Mouse (Mus musculus) CH12.LX (cell line): ENCODE measurements around the gene Scfd2.

Source experiments
- CTCF ChIP-seq, 2 experiments: IDR thresholded peaks in 1 of 2; conservative IDR thresholded peaks in 1 of 2; 2 replicates each; pipeline ENCODE4 v1.5.1; 2011 to 2012; ENCODE audit warnings: low read depth in 2 of 2, low read length in 2 of 2, improper control_type of control experiment in 1 of 2, inconsistent platforms in 1 of 2, mild to moderate bottlenecking in 1 of 2, moderate library complexity in 1 of 2
- HCFC1 ChIP-seq: IDR thresholded peaks from 2 replicates; pipeline ENCODE4 v1.6.1; 2012; ENCODE audit warnings: low read depth, mild to moderate bottlenecking, inconsistent platforms, low read length, improper control_type of control experiment
- MAX ChIP-seq: IDR thresholded peaks from 2 replicates; pipeline ENCODE4 v1.6.1; 2011; ENCODE audit warnings: low read length, improper control_type of control experiment
- MAZ ChIP-seq: IDR thresholded peaks from 2 replicates; pipeline ENCODE4 v1.6.1; 2012; ENCODE audit warnings: low read depth, mild to moderate bottlenecking, inconsistent platforms, low read length, improper control_type of control experiment, moderate library complexity
- MEF2A ChIP-seq: IDR thresholded peaks from 2 replicates; pipeline ENCODE4 v1.6.1; 2014; ENCODE audit warnings: low read depth, mild to moderate bottlenecking, inconsistent platforms, low read length, improper control_type of control experiment, borderline replicate concordance
- MYC ChIP-seq: IDR thresholded peaks from 2 replicates; pipeline ENCODE4 v1.6.1; 2011; ENCODE audit warnings: low read depth, mild to moderate bottlenecking, improper control_type of control experiment, low read length
- PAX5 ChIP-seq: IDR thresholded peaks from 2 replicates; pipeline ENCODE4 v1.6.1; 2012; ENCODE audit warnings: low read length, inconsistent platforms, mixed read lengths
- POLR2A ChIP-seq: IDR thresholded peaks from 2 replicates; pipeline ENCODE4 v1.6.1; 2011; ENCODE audit warnings: low read depth, mild to moderate bottlenecking, improper control_type of control experiment, low read length
- POLR2AphosphoS2 ChIP-seq: IDR thresholded peaks from 2 replicates; pipeline ENCODE4 v1.6.1; 2011; ENCODE audit warnings: low read depth, low read length, improper control_type of control experiment
- SMC3 ChIP-seq: IDR thresholded peaks from 2 replicates; pipeline ENCODE4 v1.6.1; 2011; ENCODE audit warnings: low read depth, low read length, improper control_type of control experiment
- TBP ChIP-seq: conservative IDR thresholded peaks from 2 replicates; pipeline ENCODE4 v1.6.1; 2011; ENCODE audit warnings: low read depth, low read length, improper control_type of control experiment
- TCF12 ChIP-seq: IDR thresholded peaks from 2 replicates; pipeline ENCODE4 v1.6.1; 2014; ENCODE audit warnings: low read depth, mild to moderate bottlenecking, inconsistent platforms, low read length, improper control_type of control experiment
- USF1 ChIP-seq: IDR thresholded peaks from 2 replicates; pipeline ENCODE4 v1.6.1; 2014; ENCODE audit warnings: low read depth, mild to moderate bottlenecking, inconsistent platforms, low read length, improper control_type of control experiment
- ZNF384 ChIP-seq: IDR thresholded peaks from 2 replicates; pipeline ENCODE4 v1.6.1; 2012; ENCODE audit warnings: low read depth, low read length, improper control_type of control experiment, inconsistent platforms

DNA sequence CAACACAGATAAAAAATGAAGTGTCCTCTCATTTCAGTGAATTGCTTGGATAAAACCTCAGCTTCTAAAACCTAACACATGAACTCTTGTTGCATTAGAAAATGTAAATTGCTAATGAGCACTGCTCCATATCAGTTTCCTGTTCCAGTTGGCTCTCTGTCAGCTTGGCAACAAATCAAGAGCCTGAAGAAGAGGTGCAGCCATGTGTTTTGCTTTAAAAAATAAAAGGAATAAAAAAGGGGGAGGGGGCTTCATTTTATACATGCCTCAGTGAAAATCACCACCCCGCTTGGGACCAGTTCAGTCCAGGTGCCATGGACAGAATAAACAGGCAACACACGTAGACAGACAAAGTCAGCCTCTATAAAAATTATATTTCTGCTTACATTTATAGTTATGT is 142.7 kb downstream of the Scfd2 start:
- no peak for TF ChIP-seq MYC
- TF ChIP-seq CTCF (conservative IDR thresholded peaks at IDR 0.05 in 1 of 2, IDR thresholded peaks at IDR 0.05 in 1 of 2; ENCODE audit: low read depth in 2 of 2, low read length in 2 of 2), result no peak
- no peak for TF ChIP-seq HCFC1
- no peak for TF ChIP-seq POLR2AphosphoS2
- TF ChIP-seq POLR2A, result no peak
- no peak for TF ChIP-seq MEF2A
- TF ChIP-seq ZNF384, result no peak
- TF ChIP-seq USF1, result no peak
- no peak for TF ChIP-seq PAX5
- no peak for TF ChIP-seq SMC3
- no peak for TF ChIP-seq MAX
- no peak for TF ChIP-seq MAZ
- TF ChIP-seq TCF12, result no peak
- TF ChIP-seq TBP, result no peak
